Mouse (Mus musculus) gonadal fat pad, adult 2 months (tissue): ENCODE data around the gene Cpa3. TPM values are rescaled to one million over a fixed set of nuclear protein-coding genes. Genes with fewer than 3 reads are reported as not detected.

Source experiments
- polyA plus RNA-seq: library from polyadenylated mRNA; depleted of rRNA; stranded (reverse); fragments of >200 nt; gene quantifications from 2 replicates; pipeline ENCODE4 v1.2.3, GENCODE M21; 2012; rRNA removed

Cpa3 gene
- polyA plus RNA-seq, 1 experiment: 0.92 TPM

Other genes starting within 250 kb of the Cpa3 start
- 11.1 and 14.9 TPM in 2 replicates for gene Hps3, start 206.9 kb downstream of the Cpa3 start, polyA plus RNA-seq
- 5.1 and 8.2 TPM in 2 replicates for gene Hltf, start 184.4 kb downstream of the Cpa3 start, polyA plus RNA-seq
- gene Gyg, start 86.9 kb downstream of the Cpa3 start, polyA plus RNA-seq: 34.4 and 50.1 TPM in 2 replicates
- gene Cpb1, start 33.6 kb upstream of the Cpa3 start, polyA plus RNA-seq: 0.16 and 0.20 TPM in 2 replicates
- 0.05 and 0.09 TPM in 2 replicates for gene Agtr1b, start 125.0 kb upstream of the Cpa3 start, polyA plus RNA-seq